Mouse (Mus musculus) midbrain, embryonic 15.5 days (tissue): ENCODE measurements at regions not wholly inside any gene's neighbourhood (a gene's known extent, or its start where the extent isn't known, plus 50 kb on each side); places are given as distances from the start of the nearest gene placed in this dataset.
A peak's percentile ranks its signal among the peaks of the same experiment; 100 is the strongest.

Source experiments
- ATAC-seq: fragments of 200-750 bp; cut with Nextera tagmentation; replicated peaks from 2 replicates; pipeline ENCODE4 v1.8.0; 2017; ENCODE audit warnings: moderate TSS enrichment
- H3K27ac ChIP-seq: fragments of 300-500 bp; sonication (generic); 2 replicates; pipeline ENCODE4 v1.5.1; 2015; ENCODE audit warnings: mild to moderate bottlenecking, inconsistent platforms
- H3K27me3 ChIP-seq: fragments of 300-500 bp; sonication (generic); replicated peaks from 2 replicates; pipeline ENCODE4 v1.6.1; 2015; ENCODE audit warnings: inconsistent platforms
- H3K36me3 ChIP-seq: fragments of 300-500 bp; sonication (generic); replicated peaks from 2 replicates; pipeline ENCODE4 v1.6.1; 2015; ENCODE audit warnings: inconsistent platforms
- H3K4me1 ChIP-seq: fragments of 300-500 bp; sonication (generic); 2 replicates; pipeline ENCODE4 v1.6.1; 2015; ENCODE audit warnings: inconsistent platforms
- H3K4me2 ChIP-seq: fragments of 300-500 bp; sonication (generic); 2 replicates; pipeline ENCODE4 v1.6.1; 2015; ENCODE audit warnings: inconsistent platforms, mild to moderate bottlenecking, moderate library complexity
- H3K4me3 ChIP-seq: fragments of 300-500 bp; sonication (generic); 2 replicates; pipeline ENCODE4 v1.5.1; 2015; ENCODE audit warnings: mild to moderate bottlenecking, inconsistent platforms
- H3K9ac ChIP-seq: fragments of 300-500 bp; sonication (generic); 2 replicates; pipeline ENCODE4 v1.6.1; 2015; ENCODE audit warnings: mild to moderate bottlenecking, inconsistent platforms
- H3K9me3 ChIP-seq: fragments of 300-500 bp; sonication (generic); 2 replicates; pipeline ENCODE4 v1.6.1; 2016; ENCODE audit warnings: inconsistent platforms
- WGBS: fragments of 180-500 bp; shearing (Covaris S2); methylation state at CpG from one replicate; pipeline ENCODE4 v1.1.7; 2015; ENCODE audit warnings: mixed read lengths; 5-methylcytosine and 5-hydroxymethylcytosine counted together

DNA sequence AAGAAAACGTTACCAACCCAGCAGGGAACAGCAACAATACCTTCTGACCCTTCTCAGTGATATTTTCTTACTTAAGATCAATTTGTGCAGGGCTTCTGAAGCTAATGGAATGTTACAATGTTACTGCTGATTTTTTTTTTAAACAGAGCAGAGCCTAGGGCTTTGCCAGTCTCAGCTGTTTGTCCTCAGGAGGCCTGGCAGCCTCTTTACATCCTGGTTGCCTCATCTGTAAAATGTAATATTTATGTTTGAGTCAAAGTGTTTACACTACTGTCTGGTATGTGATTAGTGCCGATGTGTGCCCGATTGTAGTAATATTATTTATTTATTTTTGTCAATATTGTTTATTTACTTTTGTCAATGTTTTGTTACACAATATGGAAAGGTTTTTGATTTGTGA lies 166.9 kb upstream of the Runx1 start:
- no peaks in the 10 kb centered on the region for H3K9me3 ChIP-seq
- H3K36me3 ChIP-seq = no peaks in the 10 kb centered on the region
- H3K4me3 ChIP-seq = no peak overlapping the region
- no peak for ATAC-seq
- no peak overlapping the region for H3K9ac ChIP-seq
- H3K4me2 ChIP-seq = no peak overlapping the region
- H3K4me1 ChIP-seq = no peaks in the 10 kb centered on the region
- H3K27me3 ChIP-seq = no peaks in the 10 kb centered on the region; the same call in 1 of the 2 replicates
- no peak overlapping the region for H3K27ac ChIP-seq
- 67% methylated on average over 3 of the region's 3 CpGs for WGBS

GRCm38 (mm10) chr16:92991405-92991804 lies 165.5 kb upstream of the Runx1 start:
- Histone ChIP-seq H3K9ac (no peak overlapping the region), H3K4me3 (no peak overlapping the region), H3K27ac (no peak overlapping the region), H3K36me3 (no peaks in the 10 kb centered on the region), H3K4me1 (peaks cover 1% of the 10 kb centered on the region), H3K27me3 (no peaks in the 10 kb centered on the region; the same call in 1 of the 2 replicates), H3K4me2 (no peak overlapping the region), H3K9me3 (no peaks in the 10 kb centered on the region)
- WGBS = 13% methylated on average over 7 of the region's 7 CpGs
- ATAC-seq = no peak

- ATAC-seq = no peak
- H3K9ac ChIP-seq = no peak overlapping the region
These were observed 162.5 kb upstream of the Runx1 start for GRCm38 (mm10) chr16:92988416-92988815.

GRCm38 (mm10) chr16:92988000-92988399 lies 162.1 kb upstream of the Runx1 start:
- peaks cover 16% of the 10 kb centered on the region for H3K4me1 ChIP-seq
- H3K4me2 ChIP-seq = no peak overlapping the region
- no peaks in the 10 kb centered on the region for H3K9me3 ChIP-seq
- H3K4me3 ChIP-seq = no peak overlapping the region
- no peak overlapping the region for H3K9ac ChIP-seq
- H3K27ac ChIP-seq = no peak overlapping the region
- ATAC-seq = no peak
- H3K36me3 ChIP-seq = no peaks in the 10 kb centered on the region
- no peaks in the 10 kb centered on the region; the same call in 1 of the 2 replicates for H3K27me3 ChIP-seq
- WGBS = 90% methylated on average over 3 of the region's 3 CpGs

More at GRCm38 (mm10) chr16:92988416-92988815, 162.5 kb upstream of the Runx1 start:
- Histone ChIP-seq H3K9me3 (no peaks in the 10 kb centered on the region), H3K4me2 (no peak overlapping the region), H3K27ac (no peak overlapping the region), H3K27me3 (no peaks in the 10 kb centered on the region; the same call in 1 of the 2 replicates), H3K4me3 (no peak overlapping the region), H3K36me3 (no peaks in the 10 kb centered on the region), H3K4me1 (peaks cover 16% of the 10 kb centered on the region)
- WGBS = 50% methylated on average over 1 of the region's 1 CpGs

DNA sequence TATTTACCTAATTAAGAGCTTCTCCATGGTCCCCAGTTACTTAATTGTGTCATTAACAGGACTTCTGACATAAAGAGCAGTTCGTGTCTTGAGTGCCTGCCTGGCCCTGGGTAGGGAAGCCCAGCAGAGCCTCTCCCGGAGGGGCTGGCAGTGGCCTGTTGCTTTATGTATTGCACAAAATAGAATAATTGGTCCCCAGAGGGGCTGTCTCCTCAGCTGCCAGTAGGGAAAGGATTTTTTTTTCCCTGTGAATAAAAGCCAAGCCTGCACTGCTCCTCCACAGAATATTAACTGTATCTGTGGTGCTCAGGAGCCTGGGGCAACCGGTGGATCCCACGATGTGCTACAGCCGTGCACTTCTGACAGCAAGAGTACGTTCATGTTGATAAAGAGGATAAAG lies 159.8 kb upstream of the Runx1 start:
- H3K9ac ChIP-seq = no peak overlapping the region
- peak; percentile 78 for ATAC-seq
- no peak overlapping the region for H3K4me2 ChIP-seq
- peak overlapping the region; percentile 25; the same call in 1 of the 2 replicates for H3K27ac ChIP-seq
- no peaks in the 10 kb centered on the region for H3K9me3 ChIP-seq
- no peaks in the 10 kb centered on the region for H3K36me3 ChIP-seq
- H3K4me3 ChIP-seq = no peak overlapping the region
- WGBS = 18% methylated on average over 6 of the region's 6 CpGs
- no peaks in the 10 kb centered on the region; the same call in 1 of the 2 replicates for H3K27me3 ChIP-seq
- peaks cover 16% of the 10 kb centered on the region for H3K4me1 ChIP-seq

DNA sequence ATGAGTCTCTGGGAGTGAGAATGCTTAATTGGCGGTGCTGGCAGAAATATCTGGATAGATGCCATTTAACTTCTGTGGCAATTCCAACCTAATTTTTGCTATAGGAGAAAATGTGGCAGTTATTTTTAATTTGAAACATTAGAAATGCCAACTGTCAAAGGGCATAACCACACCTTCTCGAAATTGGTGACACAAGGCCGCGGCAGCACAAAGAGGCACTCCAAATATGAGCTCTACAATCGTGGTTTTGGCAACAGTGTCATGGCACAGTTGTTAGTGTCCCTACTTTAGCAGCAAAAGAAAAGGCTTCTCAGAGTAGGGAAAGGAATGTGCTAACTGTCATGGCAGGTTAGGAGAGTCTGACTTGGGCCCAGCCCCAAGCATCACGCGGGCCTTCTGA lies 157.0 kb upstream of the Runx1 start:
- Histone ChIP-seq H3K4me2 (no peak overlapping the region), H3K36me3 (no peaks in the 10 kb centered on the region), H3K27ac (no peak overlapping the region), H3K4me1 (peaks cover 16% of the 10 kb centered on the region), H3K27me3 (no peaks in the 10 kb centered on the region; the same call in 1 of the 2 replicates), H3K9ac (no peak overlapping the region), H3K9me3 (no peaks in the 10 kb centered on the region), H3K4me3 (no peak overlapping the region)
- no peak for ATAC-seq
- WGBS = 89% methylated on average over 7 of the region's 7 CpGs

GRCm38 (mm10) chr16:92979620-92980330 lies 153.8 kb upstream of the Runx1 start:
- H3K27ac ChIP-seq = no peak overlapping the region
- H3K9ac ChIP-seq = no peak overlapping the region
- no peaks in the 10 kb centered on the region for H3K27me3 ChIP-seq
- no peaks in the 10 kb centered on the region for H3K9me3 ChIP-seq
- WGBS = 75% methylated on average over 11 of the region's 11 CpGs
- no peak overlapping the region for H3K4me2 ChIP-seq
- no peak overlapping the region for H3K4me3 ChIP-seq
- ATAC-seq = no peak
- no peaks in the 10 kb centered on the region for H3K36me3 ChIP-seq
- H3K4me1 ChIP-seq = no peaks in the 10 kb centered on the region

DNA sequence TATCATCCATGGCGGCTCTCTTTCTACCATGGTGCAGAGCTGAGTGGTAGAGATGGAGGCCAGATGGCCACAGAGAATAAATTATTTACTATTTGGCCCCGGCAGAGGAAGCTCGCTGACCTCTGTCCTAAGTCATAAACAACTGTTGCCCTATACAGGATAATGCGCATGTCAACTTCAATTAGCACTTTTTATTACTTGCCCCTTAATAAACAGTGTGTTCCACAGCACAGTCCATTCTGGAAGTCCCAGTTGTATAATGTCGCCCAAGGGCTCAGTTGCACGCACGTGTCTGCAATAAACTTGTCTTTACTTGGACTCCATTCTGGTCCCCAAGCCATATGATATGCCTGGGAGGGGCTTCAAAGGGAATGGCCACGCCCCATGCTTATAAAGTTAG lies 150.1 kb upstream of the Runx1 start:
- Histone ChIP-seq H3K4me1 (no peaks in the 10 kb centered on the region), H3K4me3 (no peak overlapping the region), H3K4me2 (no peak overlapping the region), H3K27me3 (no peaks in the 10 kb centered on the region), H3K36me3 (no peaks in the 10 kb centered on the region), H3K27ac (no peak overlapping the region), H3K9ac (no peak overlapping the region), H3K9me3 (no peaks in the 10 kb centered on the region)
- WGBS = 92% methylated on average over 8 of the region's 8 CpGs
- no peak for ATAC-seq

- H3K9me3 ChIP-seq = no peaks in the 10 kb centered on the region
- no peaks in the 10 kb centered on the region for H3K4me1 ChIP-seq
- 88% methylated on average over 8 of the region's 8 CpGs for WGBS
- H3K9ac ChIP-seq = no peak overlapping the region
- H3K27me3 ChIP-seq = no peaks in the 10 kb centered on the region
- H3K36me3 ChIP-seq = no peaks in the 10 kb centered on the region
- H3K4me2 ChIP-seq = no peak overlapping the region
- H3K27ac ChIP-seq = no peak overlapping the region
- ATAC-seq = no peak
- H3K4me3 ChIP-seq = no peak overlapping the region
These were observed 149.1 kb upstream of the Runx1 start for GRCm38 (mm10) chr16:92975090-92975489.

- Histone ChIP-seq H3K9ac (no peak overlapping the region), H3K27me3 (no peaks in the 10 kb centered on the region), H3K27ac (no peak overlapping the region), H3K9me3 (no peaks in the 10 kb centered on the region), H3K36me3 (no peaks in the 10 kb centered on the region), H3K4me2 (no peak overlapping the region), H3K4me3 (no peak overlapping the region), H3K4me1 (no peaks in the 10 kb centered on the region)
- no peak for ATAC-seq
- WGBS = 81% methylated on average over 5 of the region's 5 CpGs
These were observed 146.7 kb upstream of the Runx1 start for GRCm38 (mm10) chr16:92972681-92973080.

- H3K9ac ChIP-seq = no peak overlapping the region
- H3K36me3 ChIP-seq = no peaks in the 10 kb centered on the region
- H3K9me3 ChIP-seq = no peaks in the 10 kb centered on the region
- H3K4me2 ChIP-seq = no peak overlapping the region
- no peaks in the 10 kb centered on the region for H3K27me3 ChIP-seq
- WGBS = 91% methylated on average over 3 of the region's 3 CpGs
- H3K4me1 ChIP-seq = no peaks in the 10 kb centered on the region
- no peak for ATAC-seq
- no peak overlapping the region for H3K4me3 ChIP-seq
- no peak overlapping the region for H3K27ac ChIP-seq
These were observed 146.0 kb upstream of the Runx1 start for GRCm38 (mm10) chr16:92971956-92972355.

DNA sequence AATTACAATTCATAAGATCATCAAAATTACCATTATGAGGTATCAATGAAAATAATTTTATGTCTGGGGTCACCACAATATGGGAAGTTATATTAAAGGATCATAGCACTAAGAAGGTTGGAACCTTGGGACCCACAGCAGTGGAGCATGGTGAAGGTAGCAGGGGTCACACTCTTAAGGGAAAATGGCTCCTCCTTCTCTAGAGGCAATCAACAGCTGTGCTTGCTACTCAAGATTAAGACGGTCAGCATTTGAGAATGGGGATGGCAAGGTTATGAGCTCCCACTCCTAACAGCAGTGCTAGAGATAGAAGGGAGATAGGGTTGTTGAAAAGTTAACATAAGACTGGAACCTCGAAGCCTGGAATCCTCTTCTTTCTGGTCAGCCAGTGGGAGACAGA lies 144.6 kb upstream of the Runx1 start:
- Histone ChIP-seq H3K27ac (no peak overlapping the region), H3K9ac (no peak overlapping the region), H3K4me2 (no peak overlapping the region), H3K36me3 (no peaks in the 10 kb centered on the region), H3K27me3 (no peaks in the 10 kb centered on the region), H3K4me3 (no peak overlapping the region), H3K4me1 (no peaks in the 10 kb centered on the region), H3K9me3 (no peaks in the 10 kb centered on the region)
- ATAC-seq = no peak
- WGBS = 89% methylated on average over 2 of the region's 2 CpGs

DNA sequence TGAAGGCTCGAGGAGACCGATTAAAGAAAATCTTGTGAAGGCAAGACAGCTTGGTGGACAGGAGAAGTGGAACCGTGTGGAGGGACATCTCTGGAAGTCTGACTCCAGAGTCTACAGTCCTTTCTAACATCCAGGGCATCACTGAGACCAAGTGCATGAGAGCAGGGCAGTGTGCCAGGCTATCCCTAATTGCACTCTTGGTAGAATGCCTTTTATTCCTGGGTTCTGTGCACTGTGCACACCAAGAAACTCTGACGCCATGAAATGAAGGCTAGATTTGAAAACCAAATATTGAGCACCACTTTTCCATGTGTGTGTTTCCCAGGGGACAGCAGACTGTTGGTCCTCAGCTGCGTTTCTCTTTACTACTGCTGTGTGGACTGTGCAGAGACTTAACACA lies 143.1 kb upstream of the Runx1 start:
- H3K9ac ChIP-seq = no peak overlapping the region
- H3K27ac ChIP-seq = no peak overlapping the region
- no peaks in the 10 kb centered on the region for H3K36me3 ChIP-seq
- no peak overlapping the region for H3K4me2 ChIP-seq
- H3K27me3 ChIP-seq = no peaks in the 10 kb centered on the region
- no peaks in the 10 kb centered on the region for H3K9me3 ChIP-seq
- WGBS = 89% methylated on average over 5 of the region's 5 CpGs
- no peak for ATAC-seq
- no peaks in the 10 kb centered on the region for H3K4me1 ChIP-seq
- no peak overlapping the region for H3K4me3 ChIP-seq
